Mouse (Mus musculus) cerebellum, postnatal 36 days (tissue): ENCODE results near the gene Pigl.
A peak's percentile ranks its signal among the peaks of the same experiment; 100 is the strongest.
"Not testable (repeated sequence)": the region's sequence is repeated elsewhere in the genome, so short reads cannot be mapped to it uniquely, and the experiment has no call there.

Source experiments
- DNase-seq, 2 experiments: peaks; one replicate each; pipeline ENCODE4 v3.0.0; 2021 to 2022; ENCODE audit warnings: mixed read lengths in 2 of 2

The Pigl gene

GRCm38 (mm10) chr11:62473516-62473915, 15.3 kb downstream of the Pigl start:
- no peak for DNase-seq

DNA sequence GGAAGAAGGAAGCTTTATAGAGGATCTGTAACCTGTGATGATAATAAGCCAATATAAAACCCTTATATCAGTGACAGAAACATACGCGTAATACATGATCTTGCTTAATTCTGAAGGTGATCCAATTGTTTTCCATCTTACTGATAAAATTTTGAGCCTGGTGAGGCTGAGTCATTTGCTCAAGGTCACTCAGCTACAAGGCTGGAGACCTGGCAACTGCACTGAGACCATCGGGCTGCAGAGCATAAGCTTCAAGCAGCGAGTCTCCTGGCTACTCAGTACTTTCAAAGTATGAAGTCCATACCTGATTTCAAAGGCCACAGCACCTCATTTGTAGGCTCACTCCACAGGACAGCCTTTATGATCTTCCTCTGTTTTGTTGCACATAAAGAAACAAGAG, 17.9 kb downstream of the Pigl start:
- DNase-seq, result no peak

DNA sequence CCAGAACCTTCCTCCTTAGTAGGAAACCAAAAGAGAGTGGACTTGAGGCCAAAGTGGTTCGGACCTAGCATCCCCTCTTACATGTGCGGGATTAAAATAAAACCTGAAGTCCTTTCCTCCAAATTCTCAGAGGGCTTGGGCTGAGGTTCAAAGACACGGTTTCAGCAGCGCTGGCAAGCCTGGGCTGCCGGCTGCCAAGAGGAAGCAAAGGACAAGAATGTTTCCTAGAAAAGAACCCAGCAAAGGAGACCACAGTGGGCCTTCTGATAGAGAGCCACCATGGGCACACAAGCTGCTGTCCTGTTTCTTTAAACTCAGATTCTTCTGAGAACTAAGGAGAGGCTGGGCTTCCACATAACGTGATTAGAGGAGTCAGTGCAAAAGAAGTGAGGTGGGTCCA, 20.7 kb downstream of the Pigl start:
- no peak for DNase-seq

GRCm38 (mm10) chr11:62479581-62479980, 21.3 kb downstream of the Pigl start:
- DNase-seq, result no peak

DNA sequence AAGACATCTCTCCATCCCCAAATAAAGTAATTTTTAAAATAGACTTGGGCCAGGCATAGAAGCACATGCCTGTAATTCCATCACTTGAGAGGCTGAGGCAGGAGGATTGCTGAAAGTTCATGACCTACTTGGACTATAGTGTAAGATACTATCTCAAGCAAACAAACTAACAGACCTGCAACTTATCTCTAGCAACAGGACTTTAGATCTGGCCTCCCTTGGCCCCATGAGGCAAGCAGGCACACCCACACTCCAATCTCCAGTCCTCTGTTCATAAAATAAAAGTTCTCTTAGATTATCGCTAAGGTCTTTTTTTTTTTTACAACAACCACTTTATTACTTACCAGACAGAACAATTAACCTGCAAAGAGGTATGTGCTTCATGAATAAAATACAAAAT, 28.7 kb downstream of the Pigl start:
- no peak for DNase-seq

DNA sequence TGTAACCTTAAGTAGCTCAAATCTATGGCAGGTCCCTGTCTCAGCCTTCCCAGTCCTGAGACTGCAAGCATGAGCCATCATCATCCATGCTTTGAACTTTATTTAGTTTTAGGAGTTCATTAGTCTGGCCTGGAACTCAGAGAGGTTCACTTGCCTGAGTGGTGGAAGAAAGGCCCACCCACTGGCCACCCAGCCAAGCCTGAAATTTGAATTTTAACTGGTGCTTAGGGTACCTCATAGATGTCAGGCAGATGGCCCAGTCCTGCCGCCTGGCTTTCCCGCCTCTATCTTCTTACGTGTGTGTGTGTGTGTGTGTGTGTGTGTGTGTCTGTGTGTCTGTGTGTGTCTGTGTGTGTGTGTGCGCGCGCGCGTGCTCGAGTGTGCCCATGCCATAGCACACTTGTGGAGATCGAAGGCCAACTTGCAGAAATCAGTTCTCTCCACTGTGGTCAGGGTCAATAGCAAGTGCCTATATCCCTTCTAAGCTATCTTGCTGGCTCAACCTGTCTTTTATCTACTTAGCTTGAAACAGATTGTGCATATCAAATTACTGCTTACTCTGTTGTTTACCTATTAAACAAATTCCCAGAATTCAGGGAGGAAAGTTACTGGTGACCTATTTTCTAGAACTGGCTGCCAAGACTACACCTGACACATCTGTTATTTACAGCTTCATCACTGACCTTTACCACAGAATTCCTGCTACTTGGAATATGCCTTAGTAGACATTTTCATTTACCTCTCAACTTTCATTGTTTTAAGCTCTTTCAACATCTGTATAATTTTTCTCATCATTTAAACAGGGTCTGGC, 29.5 kb downstream of the Pigl start:
- DNase-seq, result no peak

GRCm38 (mm10) chr11:62493701-62494100, 35.4 kb downstream of the Pigl start:
- no peak for DNase-seq

- no peak for DNase-seq
Observed at GRCm38 (mm10) chr11:62494754-62495275, 36.6 kb downstream of the Pigl start.

- no peak for DNase-seq
Observed at GRCm38 (mm10) chr11:62495276-62495801, 37.1 kb downstream of the Pigl start.

DNA sequence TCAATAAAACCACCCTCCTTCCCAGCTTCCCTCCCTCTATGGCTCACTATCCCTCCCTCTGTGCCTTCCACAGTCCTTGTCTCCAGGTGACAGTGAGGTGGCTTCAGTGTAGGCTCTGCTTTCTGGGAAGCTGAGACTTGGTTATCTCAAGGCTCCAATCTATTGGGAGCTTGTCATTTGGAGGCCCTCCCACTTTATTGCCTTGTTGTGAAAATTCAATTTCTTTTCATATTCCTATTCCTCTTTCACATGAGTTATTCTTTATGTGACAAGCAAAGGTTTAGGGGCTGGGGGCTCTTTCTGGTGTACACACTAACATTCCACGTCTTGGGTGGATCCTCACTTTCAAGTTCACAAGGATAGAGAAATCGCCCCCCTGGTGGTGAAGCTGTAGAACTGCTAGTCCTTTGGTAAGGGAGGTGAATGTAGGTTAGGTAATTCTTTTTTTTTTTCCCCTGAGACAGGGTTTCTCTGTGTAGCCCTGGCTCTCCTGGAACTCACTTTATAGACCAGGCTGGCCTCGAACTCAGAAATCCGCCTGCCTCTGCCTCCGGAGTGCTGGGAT, 38.0 kb downstream of the Pigl start:
- peak; percentile 20 to 23 for DNase-seq

GRCm38 (mm10) chr11:62497181-62497580, 38.9 kb downstream of the Pigl start:
- no peak for DNase-seq

DNA sequence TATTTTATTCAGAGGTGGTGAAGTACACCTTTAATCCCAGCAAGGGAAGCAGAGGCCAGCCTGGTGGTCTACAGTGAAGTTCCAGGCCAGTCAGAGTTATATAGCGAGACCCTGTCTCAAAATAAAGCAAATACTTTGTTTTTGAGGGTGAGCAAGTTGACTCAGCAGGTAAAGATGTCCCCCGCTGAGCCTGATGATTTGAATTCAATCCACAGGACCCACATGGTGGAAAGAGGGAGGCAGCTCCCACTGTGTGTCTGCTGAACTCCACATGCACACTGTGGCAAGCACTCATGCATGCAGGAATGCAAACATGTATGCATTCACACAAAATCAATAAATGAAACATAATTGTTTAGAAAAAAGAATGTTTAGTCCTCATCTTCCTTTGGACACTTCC, 40.5 kb downstream of the Pigl start:
- DNase-seq, result no peak

DNA sequence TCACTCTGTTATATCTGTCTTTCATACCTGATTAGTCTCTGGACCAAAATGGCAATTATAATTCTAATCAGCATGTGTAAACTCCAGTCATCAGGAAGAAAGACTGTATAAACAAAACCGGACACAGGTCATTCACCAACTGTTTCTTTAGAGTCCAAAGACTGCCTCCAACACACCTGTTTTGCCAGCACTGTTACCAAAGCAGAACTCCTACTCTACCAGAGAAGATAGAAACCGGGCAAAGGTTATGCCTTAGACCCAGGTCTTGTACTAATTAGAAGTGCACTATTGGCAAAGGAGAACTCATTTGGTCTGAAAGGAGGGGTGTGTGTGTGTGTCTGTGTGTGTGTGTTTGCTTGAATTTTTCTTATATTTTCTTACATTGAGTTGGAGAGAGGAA, 42.3 kb downstream of the Pigl start:
- DNase-seq, result no peak

- DNase-seq, result no peak
Observed at GRCm38 (mm10) chr11:62507683-62508082, 49.4 kb downstream of the Pigl start.

DNA sequence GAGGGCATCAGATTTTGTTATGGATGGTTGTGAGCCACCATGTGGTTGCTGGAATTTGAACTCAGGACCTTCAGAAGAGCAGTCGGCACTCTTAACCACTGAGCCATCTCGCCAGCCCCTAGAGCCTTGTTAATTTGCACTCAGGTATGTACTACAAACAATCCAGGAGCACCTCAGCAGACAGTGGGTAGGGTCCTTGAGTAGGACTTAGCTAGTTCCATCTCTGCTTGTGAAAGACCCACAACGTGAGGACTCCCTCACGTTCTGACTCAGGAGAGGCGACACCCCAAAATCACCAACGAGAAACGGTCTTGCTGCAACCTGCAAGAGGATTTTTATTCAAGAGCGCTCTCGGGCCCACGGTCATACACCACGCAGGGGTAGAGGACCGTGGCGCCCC, 50.1 kb downstream of the Pigl start:
- DNase-seq, result not testable (repeated sequence)

DNA sequence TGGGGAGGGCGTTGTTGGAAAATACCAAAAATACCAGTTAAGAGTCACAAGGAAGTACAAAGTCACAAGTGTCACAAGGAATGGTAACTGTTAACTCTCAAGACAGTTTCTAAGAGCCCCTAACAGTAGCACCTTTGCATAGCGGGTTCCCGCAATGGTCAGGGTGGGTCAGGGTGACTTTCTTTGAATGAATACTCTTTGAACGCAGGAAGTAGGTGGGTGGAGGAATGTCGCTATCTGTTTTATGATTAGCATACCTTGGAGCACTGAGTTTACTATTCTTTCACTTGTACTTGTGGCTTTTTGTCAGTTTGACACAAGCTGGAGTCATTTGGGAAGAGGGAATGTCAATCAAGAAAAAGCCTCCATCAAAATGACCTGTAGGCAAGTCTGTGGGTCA, 50.6 kb downstream of the Pigl start:
- DNase-seq, result not testable (repeated sequence)

DNA sequence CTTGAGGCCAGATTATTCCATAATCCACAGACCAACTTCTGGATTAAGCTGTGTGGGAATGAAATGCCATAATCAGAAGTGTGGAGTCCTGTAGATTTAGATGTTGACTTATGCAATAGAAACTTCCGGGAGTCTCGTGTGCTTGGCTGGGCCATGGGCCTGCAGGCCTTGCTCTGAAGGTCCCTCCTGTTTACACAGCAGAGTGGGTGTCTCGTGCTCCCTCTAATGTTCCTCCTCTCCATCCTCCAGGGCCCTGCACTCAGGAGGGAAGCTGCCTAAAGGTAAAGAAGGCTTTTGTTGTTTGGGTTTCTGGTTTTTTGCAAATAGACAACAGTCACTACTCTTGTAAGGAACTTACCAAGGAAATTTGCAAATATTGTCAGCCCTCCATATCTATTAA, 51.3 kb downstream of the Pigl start:
- DNase-seq, result no peak

- DNase-seq, result no peak
Observed at GRCm38 (mm10) chr11:62510956-62511355, 52.7 kb downstream of the Pigl start.

DNA sequence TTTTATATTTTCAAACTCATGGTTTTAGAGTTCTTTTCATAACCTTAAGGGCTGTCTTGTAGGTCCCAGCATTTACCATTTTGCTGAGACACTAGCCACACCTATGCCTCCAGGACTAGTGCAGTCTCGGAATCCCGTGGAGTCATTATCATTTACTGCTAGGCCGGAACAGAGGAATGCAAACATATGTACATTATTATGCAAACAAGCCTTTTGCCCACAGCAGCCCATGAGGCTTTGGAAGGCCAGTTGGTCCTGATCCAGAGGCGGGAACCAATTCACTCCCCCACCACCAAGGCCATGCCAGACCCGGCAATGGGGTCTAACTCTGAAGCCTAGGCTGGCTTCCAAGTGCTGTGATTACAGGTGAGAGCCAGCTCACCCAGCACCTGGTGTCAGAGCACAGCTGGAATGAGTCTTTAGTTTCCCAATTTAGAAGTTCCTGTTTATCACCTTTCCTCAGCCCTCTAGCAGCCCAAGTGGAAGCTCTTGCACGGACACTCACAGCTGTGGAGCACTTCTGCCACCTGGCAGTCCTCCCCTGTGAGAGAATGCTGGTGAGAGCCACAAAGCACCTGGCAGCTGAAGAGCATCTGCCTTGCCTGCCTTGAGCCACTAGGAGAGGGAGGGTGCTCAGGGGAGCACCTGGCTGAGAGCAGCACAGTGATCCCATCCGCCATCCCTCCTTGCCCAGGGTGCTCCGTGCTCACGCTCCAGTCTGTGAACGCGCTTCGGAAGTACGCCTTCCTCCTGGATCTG, 53.4 kb downstream of the Pigl start:
- DNase-seq, result no peak

DNA sequence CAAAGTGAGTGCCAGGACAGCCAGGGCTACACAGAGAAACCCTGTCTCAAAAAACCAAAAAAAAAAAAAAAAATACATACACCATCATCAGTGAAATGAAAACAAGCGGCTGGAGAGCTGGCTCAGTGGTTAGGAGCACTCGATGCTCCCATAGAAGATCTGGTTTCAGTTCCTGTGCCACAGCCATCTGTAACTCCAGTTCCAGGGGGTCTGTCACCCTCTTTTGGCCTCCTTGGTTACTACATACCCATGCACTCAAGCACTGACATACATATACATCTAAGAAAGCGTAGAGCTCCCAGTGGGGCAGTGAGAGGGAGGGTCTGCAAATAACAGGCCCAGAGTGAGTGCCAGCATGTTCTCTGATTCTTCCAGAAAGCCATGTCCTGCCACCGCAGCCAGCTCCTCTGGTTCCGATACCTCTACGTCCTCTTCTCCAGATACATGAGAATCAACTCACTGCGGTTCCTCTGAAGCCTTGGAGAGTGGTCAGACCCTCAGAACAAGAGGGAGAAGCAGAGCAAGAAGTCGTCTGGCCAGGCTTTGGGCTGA, 54.3 kb downstream of the Pigl start:
- DNase-seq, result no peak

DNA sequence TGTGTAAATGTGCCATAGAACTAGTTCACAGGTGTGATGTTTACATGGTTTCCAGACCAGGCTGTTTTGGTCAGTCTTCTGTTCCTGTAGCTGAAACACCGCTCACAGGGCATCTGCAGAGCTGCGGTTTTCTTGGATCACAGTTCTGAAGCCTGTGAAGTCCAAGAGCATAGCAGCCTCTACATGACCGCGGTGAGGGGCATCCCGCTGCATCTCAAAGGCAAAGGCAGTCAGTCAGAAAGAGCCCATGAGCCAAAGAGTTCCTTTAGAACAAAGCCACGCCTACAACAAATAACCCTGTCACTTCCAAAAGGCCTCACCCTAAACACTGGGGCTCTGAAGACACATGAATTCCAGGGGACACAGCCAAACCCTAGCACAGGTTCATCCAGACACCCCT, 55.1 kb downstream of the Pigl start:
- DNase-seq, result no peak

DNA sequence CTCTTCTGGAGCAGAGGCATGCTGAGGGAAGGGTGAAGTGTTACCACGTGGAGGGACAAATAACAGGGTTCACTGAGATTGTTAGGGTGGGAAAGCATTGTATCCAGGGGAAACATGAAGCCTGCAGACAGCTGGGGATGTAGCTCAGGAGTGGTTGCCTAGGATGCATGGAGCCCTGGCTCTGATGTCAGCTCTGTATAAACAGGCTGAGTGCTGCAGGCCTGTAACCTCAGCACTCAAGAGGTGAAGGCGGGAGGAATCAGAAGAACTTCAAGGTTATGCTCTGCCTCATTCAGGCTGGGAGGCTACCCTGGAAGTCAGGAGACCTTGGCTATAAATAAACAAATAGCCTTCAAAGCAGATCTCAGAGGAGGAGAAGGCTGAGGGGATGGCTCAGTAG, 60.7 kb downstream of the Pigl start:
- DNase-seq, result no peak

- no peak for DNase-seq
Observed at GRCm38 (mm10) chr11:62522283-62522682, 64.0 kb downstream of the Pigl start.
